Mouse (Mus musculus) CH12.LX (cell line): ENCODE results near the gene Wnt6. TPM values are rescaled to one million over a fixed set of nuclear protein-coding genes. Genes with fewer than 3 reads are reported as not detected.

Source experiments
- DNase-seq: peaks from one replicate; pipeline ENCODE4 v3.0.0-alpha.2; 2013; ENCODE audit errors: extremely low read depth
- H3K27ac ChIP-seq: 2 replicates; pipeline ENCODE4 v1.5.1; 2012; ENCODE audit warnings: low read depth, mild to moderate bottlenecking, control low read depth, moderate library complexity; ENCODE audit not compliant: insufficient read depth
- H3K27me3 ChIP-seq: replicated peaks from 2 replicates; pipeline ENCODE3; 2012; ENCODE audit warnings: inconsistent platforms
- H3K36me3 ChIP-seq, 2 experiments: replicated peaks in 1 of 2; 2 replicates each; pipeline versions ENCODE3 to v1.6.1; 2012; ENCODE audit warnings: inconsistent platforms in 1 of 2, low read length in 1 of 2, mild to moderate bottlenecking in 1 of 2, mixed read lengths in 1 of 2, moderate library complexity in 1 of 2; ENCODE audit not compliant: control insufficient read depth in 1 of 2, insufficient read depth in 1 of 2
- H3K4me1 ChIP-seq, 2 experiments: 2 replicates each; pipeline ENCODE4 v1.6.1; 2012; ENCODE audit warnings: inconsistent platforms in 1 of 2, moderate library complexity in 1 of 2; ENCODE audit not compliant: insufficient read depth in 2 of 2, control insufficient read depth in 1 of 2
- H3K4me2 ChIP-seq: 2 replicates; pipeline ENCODE4 v1.6.1; 2012; ENCODE audit warnings: low read depth, mild to moderate bottlenecking, control low read depth; ENCODE audit not compliant: poor library complexity, insufficient read depth, severe bottlenecking
- H3K4me3 ChIP-seq, 3 experiments: fragments of 150-350 bp in 1 of 3; sonication (generic) in 1 of 3; replicated peaks in 1 of 3; 2 replicates each; pipeline versions ENCODE3 to v1.5.1; 2011 to 2012; ENCODE audit warnings: low read depth in 2 of 3, low read length in 2 of 3, mild to moderate bottlenecking in 2 of 3, moderate library complexity in 2 of 3, control low read depth in 1 of 3, improper control_type of control experiment in 1 of 3, inconsistent platforms in 1 of 3, mixed read lengths in 1 of 3; ENCODE audit not compliant: poor library complexity in 1 of 3
- H3K79me2 ChIP-seq: replicated peaks from 2 replicates; pipeline ENCODE4 v1.6.1; 2012; ENCODE audit warnings: mild to moderate bottlenecking, moderate library complexity; ENCODE audit not compliant: control insufficient read depth, poor library complexity, insufficient read depth, severe bottlenecking; ENCODE audit errors: extremely low read depth
- H3K9ac ChIP-seq: 2 replicates; pipeline ENCODE4 v1.6.1; 2012; ENCODE audit warnings: low read depth, mild to moderate bottlenecking, control low read depth, moderate library complexity; ENCODE audit not compliant: insufficient read depth
- H3K9me3 ChIP-seq: replicated peaks from 2 replicates; pipeline ENCODE3; 2012; ENCODE audit warnings: low read length, inconsistent platforms, mixed read lengths
- CHD1 ChIP-seq: IDR thresholded peaks from 2 replicates; pipeline ENCODE4 v1.6.1; 2012; ENCODE audit warnings: low read depth, low read length, improper control_type of control experiment, inconsistent platforms
- CHD2 ChIP-seq: IDR thresholded peaks from 2 replicates; pipeline ENCODE4 v1.6.1; 2011; ENCODE audit warnings: low read length, improper control_type of control experiment
- E2F4 ChIP-seq: IDR thresholded peaks from 2 replicates; pipeline ENCODE4 v1.6.1; 2011; ENCODE audit warnings: low read depth, low read length, improper control_type of control experiment; ENCODE audit not compliant: insufficient replicate concordance
- EP300 ChIP-seq: IDR thresholded peaks from 2 replicates; pipeline ENCODE4 v1.6.1; 2011; ENCODE audit warnings: low read length, improper control_type of control experiment
- GABPA ChIP-seq: IDR thresholded peaks from 2 replicates; pipeline ENCODE4 v1.6.1; 2012; ENCODE audit warnings: low read depth, low read length, improper control_type of control experiment, inconsistent platforms; ENCODE audit not compliant: insufficient replicate concordance
- JUND ChIP-seq: conservative IDR thresholded peaks from 2 replicates; pipeline ENCODE4 v1.6.1; 2011; ENCODE audit warnings: low read depth, low read length, improper control_type of control experiment
- KAT2A ChIP-seq: IDR thresholded peaks from 2 replicates; pipeline ENCODE4 v1.6.1; 2012; ENCODE audit warnings: low read length, improper control_type of control experiment, inconsistent platforms; ENCODE audit not compliant: insufficient replicate concordance
- MAFK ChIP-seq: IDR thresholded peaks from 2 replicates; pipeline ENCODE4 v1.6.1; 2011; ENCODE audit warnings: low read length, improper control_type of control experiment; ENCODE audit not compliant: insufficient replicate concordance
- MAX ChIP-seq: IDR thresholded peaks from 2 replicates; pipeline ENCODE4 v1.6.1; 2011; ENCODE audit warnings: low read length, improper control_type of control experiment
- MEF2A ChIP-seq: IDR thresholded peaks from 2 replicates; pipeline ENCODE4 v1.6.1; 2014; ENCODE audit warnings: low read depth, mild to moderate bottlenecking, inconsistent platforms, low read length, improper control_type of control experiment, borderline replicate concordance
- MXI1 ChIP-seq: IDR thresholded peaks from 2 replicates; pipeline ENCODE4 v1.6.1; 2011; ENCODE audit warnings: mild to moderate bottlenecking, low read depth, low read length, improper control_type of control experiment
- NELFE ChIP-seq: IDR thresholded peaks from 2 replicates; pipeline ENCODE4 v1.6.1; 2011; ENCODE audit warnings: low read depth, low read length, improper control_type of control experiment
- PAX5 ChIP-seq: IDR thresholded peaks from 2 replicates; pipeline ENCODE4 v1.6.1; 2012; ENCODE audit warnings: low read length, inconsistent platforms, mixed read lengths
- POLR2A ChIP-seq: IDR thresholded peaks from 2 replicates; pipeline ENCODE4 v1.6.1; 2011; ENCODE audit warnings: low read depth, mild to moderate bottlenecking, improper control_type of control experiment, low read length
- RCOR1 ChIP-seq: conservative IDR thresholded peaks from 2 replicates; pipeline ENCODE4 v1.6.1; 2012; ENCODE audit warnings: low read depth, mild to moderate bottlenecking, inconsistent platforms, low read length, improper control_type of control experiment
- SIN3A ChIP-seq: IDR thresholded peaks from 2 replicates; pipeline ENCODE4 v1.6.1; 2012; ENCODE audit warnings: low read length, improper control_type of control experiment, inconsistent platforms
- SMC3 ChIP-seq: IDR thresholded peaks from 2 replicates; pipeline ENCODE4 v1.6.1; 2011; ENCODE audit warnings: low read depth, low read length, improper control_type of control experiment
- TCF12 ChIP-seq: IDR thresholded peaks from 2 replicates; pipeline ENCODE4 v1.6.1; 2014; ENCODE audit warnings: low read depth, mild to moderate bottlenecking, inconsistent platforms, low read length, improper control_type of control experiment
- USF1 ChIP-seq: IDR thresholded peaks from 2 replicates; pipeline ENCODE4 v1.6.1; 2014; ENCODE audit warnings: low read depth, mild to moderate bottlenecking, inconsistent platforms, low read length, improper control_type of control experiment
- ZC3H11A ChIP-seq: IDR thresholded peaks from 2 replicates; pipeline ENCODE4 v1.6.1; 2012; ENCODE audit warnings: low read depth, mild to moderate bottlenecking, inconsistent platforms, low read length, improper control_type of control experiment
- ZMIZ1 ChIP-seq: IDR thresholded peaks from 2 replicates; pipeline ENCODE4 v1.6.1; 2012; ENCODE audit warnings: low read depth, mild to moderate bottlenecking, inconsistent platforms, low read length, improper control_type of control experiment
- dilution Hi-C: fragments of 300-500 bp; cut with MboI; formaldehyde crosslinking; loops from 2 replicates; pipeline ENCODE4 v1.14.3; 2020; ENCODE audit warnings: low sequenced_read_pairs; ENCODE audit not compliant: extremely low pct_unique_long_range_greater_than_20kb, extremely low pct_ligation_motif_present
- in situ Hi-C: fragments of 300-500 bp; cut with MboI; formaldehyde crosslinking; loops from 3 replicates; pipeline ENCODE4 v1.14.3; 2019; ENCODE audit warnings: low sequenced_read_pairs, low pct_ligation_motif_present, low pct_unique_long_range_greater_than_20kb, mixed read lengths
- polyA plus RNA-seq: library from polyadenylated mRNA; unstranded; fragments of >175 nt; gene quantifications from 2 replicates; pipeline ENCODE4 v1.2.1, GENCODE M21; 2012; ENCODE audit warnings: low read depth; ENCODE audit not compliant: insufficient read length
- total RNA-seq, 2 experiments: library from RNA; depleted of rRNA; stranded (reverse); fragments of 300-350 nt in 1 of 2; fragments of >200 nt in 1 of 2; gene quantifications; 2 replicates each; pipeline ENCODE4 v1.2.3; 2012 to 2014

Gene Wnt6
- total and polyA plus RNA-seq, 3 experiments = 0.67 to 3.4 (median 1.7) TPM

DNA sequence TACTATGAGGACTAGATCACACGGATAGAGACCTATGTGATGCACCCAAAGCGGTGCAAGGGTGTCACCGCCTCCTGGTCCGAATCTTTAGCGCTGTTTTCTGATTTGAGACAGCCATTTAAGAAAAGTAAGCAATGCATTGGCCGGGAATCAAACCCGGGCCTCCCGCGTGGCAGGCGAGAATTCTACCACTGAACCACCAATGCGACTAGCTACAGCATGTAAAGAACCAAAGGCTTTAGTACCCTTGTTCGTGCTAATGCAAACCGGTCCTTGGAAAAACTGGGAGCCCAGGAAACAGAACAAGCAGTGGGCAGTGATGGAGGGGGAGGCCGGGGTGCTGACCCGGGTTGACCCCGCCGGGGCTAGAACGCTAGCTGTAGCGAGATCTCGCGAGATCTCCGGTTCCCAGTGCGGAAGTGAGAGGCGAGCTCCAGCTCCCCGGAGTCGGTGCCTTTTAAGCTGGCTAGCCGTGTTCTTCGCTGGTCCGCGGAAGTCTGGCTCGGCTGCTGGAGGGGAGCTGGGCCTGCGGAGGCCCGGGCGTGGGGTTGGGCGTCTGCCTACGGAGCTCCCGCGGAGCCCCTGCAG lies 45.0 kb downstream of the Wnt6 start (continued):
- TF ChIP-seq JUND (no peak), NELFE (peak; percentile 97), USF1 (no peak), KAT2A (0 out of 2 replicates have a peak, but pooled peaks have one; percentile 62), ZMIZ1 (peak; percentile 96), PAX5 (no peak), MAX (peak; percentile 67), ZC3H11A (no peak)

DNA sequence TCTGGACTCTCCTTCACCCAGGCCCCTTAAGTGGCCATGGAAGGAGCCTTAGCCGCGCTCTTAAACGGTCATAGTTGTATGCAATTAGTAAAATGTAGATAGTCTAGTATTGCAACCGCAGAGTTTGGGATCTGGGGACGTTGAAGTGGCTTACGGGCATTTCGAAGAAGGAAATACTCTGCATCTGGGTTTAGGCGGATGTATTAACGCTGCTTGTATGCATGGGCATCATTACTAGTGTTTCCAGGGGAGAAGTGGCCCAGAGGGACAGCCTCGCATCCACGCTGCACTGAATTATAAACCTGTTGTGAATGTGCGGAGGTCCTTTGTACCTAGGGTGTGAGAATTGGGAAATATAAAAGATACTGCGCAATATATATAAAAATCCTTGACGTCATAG lies 45.5 kb downstream of the Wnt6 start:
- in situ Hi-C loops (no loop called here), dilution Hi-C loops (no loop called here)
- H3K27me3 ChIP-seq = peaks cover 1% of the 10 kb centered on the region
- H3K79me2 ChIP-seq = no peaks in the 10 kb centered on the region
- peaks cover 7 to 33% of the 10 kb centered on the region in 2 experiments; a peak in 3 of 4 replicates for H3K4me1 ChIP-seq
- DNase-seq = no peak
- peak overlapping the region; percentile 95 for H3K9ac ChIP-seq
- H3K36me3 ChIP-seq = peaks cover 0 to 11% of the 10 kb centered on the region in 2 experiments
- H3K4me2 ChIP-seq = peak overlapping the region; percentile 69
- peak overlapping the region; percentile 40; the same call in 1 of the 2 replicates for H3K27ac ChIP-seq
- H3K4me3 ChIP-seq = peak overlapping the region; percentile 68 to 95 (median 86)
- peak; percentile 74; the same call in 1 of the 2 replicates for TF ChIP-seq SIN3A
- no peak for TF ChIP-seq E2F4
- 0 out of 2 replicates have a peak, but pooled peaks have one; percentile 77 for TF ChIP-seq CHD1
- 0 out of 2 replicates have a peak, but pooled peaks have one; percentile 34 for TF ChIP-seq EP300
- TF ChIP-seq USF1 = no peak
- no peak for TF ChIP-seq TCF12
- peak; percentile 23 for TF ChIP-seq MXI1
- no peak; the same call in 1 of the 2 replicates for TF ChIP-seq RCOR1
- TF ChIP-seq POLR2A = no peak
- no peaks in the 10 kb centered on the region for H3K9me3 ChIP-seq

DNA sequence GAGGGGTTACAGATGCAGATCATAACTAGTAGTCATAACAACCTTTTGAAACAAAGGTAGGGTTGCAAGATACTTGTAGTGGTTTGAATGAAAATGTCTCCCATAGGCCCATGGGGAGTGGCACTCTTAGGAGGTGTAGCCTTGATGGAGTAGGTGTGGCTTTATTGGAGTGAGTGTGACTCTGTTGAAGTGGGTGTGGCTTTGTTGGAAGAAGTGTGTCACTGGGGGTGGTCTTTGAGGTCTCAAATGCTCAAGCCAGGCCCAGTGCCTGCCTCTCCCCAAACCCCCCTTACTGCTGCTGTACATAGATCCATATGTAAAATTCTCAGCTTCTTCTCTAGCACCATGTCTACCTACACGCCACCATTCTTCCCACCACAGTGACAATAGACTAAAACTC lies 46.8 kb downstream of the Wnt6 start:
- TF ChIP-seq TCF12 (no peak), MEF2A (no peak), MAFK (no peak), PAX5 (no peak), EP300 (no peak), POLR2A (no peak), GABPA (no peak), SMC3 (no peak), CHD2 (no peak)
- Histone ChIP-seq H3K4me2 (no peak overlapping the region), H3K4me1 (peaks cover 7 to 33% of the 10 kb centered on the region in 2 experiments; a peak in 3 of 4 replicates), H3K79me2 (no peaks in the 10 kb centered on the region), H3K27me3 (peaks cover 1% of the 10 kb centered on the region), H3K9ac (no peak overlapping the region), H3K36me3 (peaks cover 0 to 11% of the 10 kb centered on the region in 2 experiments), H3K9me3 (no peaks in the 10 kb centered on the region), H3K27ac (no peak overlapping the region), H3K4me3 (no peak overlapping the region)
- dilution Hi-C loops = no loop called here
- in situ Hi-C loops = no loop called here
- DNase-seq = no peak
